Comparison of ENCODE assay signal across 17 mouse cellular contexts in genomic region chr3:102732619-102733018, GRCm38 (mm10). TPM values are rescaled to one million over a fixed set of nuclear protein-coding genes. Genes with fewer than 3 reads are reported as not detected.
"Had no signal": no experiment of that assay in that cellular context is flagged by ENCODE, and none has a peak within 500 bp of the region (broad histone marks: within the 10 kb centered on the region; RNA-seq: fewer than 3 reads in every experiment).

No protein-coding gene starts in this region.

- H3K27ac ChIP-seq: kidney, postnatal 0 days; layer of hippocampus, adult 2 months; limb, embryonic 12.5 days; liver, embryonic 13.5 days; lung, embryonic 15.5 days; midbrain, embryonic 10.5 days; midbrain, embryonic 15.5 days had no signal

- H3K27me3 ChIP-seq: lung, embryonic 15.5 days; midbrain, embryonic 15.5 days had no signal

- ATAC-seq: liver, postnatal 0 days; midbrain, embryonic 15.5 days had no signal

- H3K36me3 ChIP-seq: limb, embryonic 12.5 days; liver, embryonic 13.5 days; lung, embryonic 15.5 days; midbrain, embryonic 10.5 days; midbrain, embryonic 15.5 days had no signal

- H3K9ac ChIP-seq: limb, embryonic 12.5 days; liver, embryonic 13.5 days; liver, postnatal 0 days; lung, embryonic 15.5 days; midbrain, embryonic 15.5 days had no signal

- H3K9me3 ChIP-seq: limb, embryonic 12.5 days; liver, embryonic 13.5 days; lung, embryonic 15.5 days; midbrain, embryonic 10.5 days; midbrain, embryonic 15.5 days had no signal

- DNase-seq: kidney, adult 11 months; kidney, adult 9 months; kidney, postnatal 4 days; liver; liver, embryonic 13.5 days; liver, postnatal 0 days; lung, postnatal 14 days; thymus, adult 2 months; thymus, postnatal 36 days had no signal

- H3K4me2 ChIP-seq: limb, embryonic 12.5 days; liver, embryonic 13.5 days; lung, embryonic 15.5 days; midbrain, embryonic 15.5 days had no signal

- H3K4me3 ChIP-seq: layer of hippocampus, adult 2 months; limb, embryonic 12.5 days; liver, embryonic 13.5 days; lung, embryonic 15.5 days; midbrain, embryonic 10.5 days; midbrain, embryonic 15.5 days had no signal

RNA-seq across cellular contexts. Expression of gene Tshb, which starts 49.9 kb away (rescaled TPM):
- total RNA-seq: layer of hippocampus, adult 2 months; layer of hippocampus, postnatal 10 days; left cerebral cortex, postnatal 36 days had no signal
- polyA plus RNA-seq: liver, postnatal 0 days; thymus, adult 2 months had no signal
